Mouse (Mus musculus) heart, embryonic 16.5 days (tissue): ENCODE measurements around the gene Psme4. TPM values are rescaled to one million over a fixed set of nuclear protein-coding genes. Genes with fewer than 3 reads are reported as not detected.
A peak's percentile ranks its signal among the peaks of the same experiment; 100 is the strongest.
"Not testable (repeated sequence)": the region's sequence is repeated elsewhere in the genome, so short reads cannot be mapped to it uniquely, and the experiment has no call there.

ENCODE experiments used
- ATAC-seq: fragments of 200-750 bp; cut with Nextera tagmentation; replicated peaks from 2 replicates; pipeline ENCODE4 v1.8.0; 2017; ENCODE audit warnings: moderate number of reproducible peaks; ENCODE audit not compliant: insufficient read depth, low FRiP score; ENCODE audit errors: extremely low read depth
- H3K27ac ChIP-seq: fragments of 300-500 bp; sonication (generic); 2 replicates; pipeline ENCODE4 v1.5.1; 2014; ENCODE audit warnings: mild to moderate bottlenecking, low read length, control low read depth, moderate library complexity
- H3K27me3 ChIP-seq: fragments of 300-500 bp; sonication (generic); 2 replicates; pipeline ENCODE4 v1.6.1; 2014; ENCODE audit warnings: low read length, mixed read lengths; ENCODE audit not compliant: control insufficient read depth, insufficient read depth
- H3K36me3 ChIP-seq: fragments of 300-500 bp; sonication (generic); 2 replicates; pipeline ENCODE4 v1.6.1; 2014; ENCODE audit not compliant: control insufficient read depth, insufficient read depth
- H3K4me1 ChIP-seq: fragments of 300-500 bp; sonication (generic); 2 replicates; pipeline ENCODE4 v1.6.1; 2014; ENCODE audit warnings: low read length, mixed read lengths; ENCODE audit not compliant: control insufficient read depth, insufficient read depth
- H3K4me2 ChIP-seq: fragments of 300-500 bp; sonication (generic); 2 replicates; pipeline ENCODE4 v1.6.1; 2014; ENCODE audit warnings: low read depth, mild to moderate bottlenecking, control low read depth, low read length
- H3K4me3 ChIP-seq: fragments of 300-500 bp; sonication (generic); 2 replicates; pipeline ENCODE4 v1.5.1; 2014; ENCODE audit warnings: mild to moderate bottlenecking, control low read depth, low read length
- H3K9ac ChIP-seq: fragments of 300-500 bp; sonication (generic); 2 replicates; pipeline ENCODE4 v1.6.1; 2014; ENCODE audit warnings: low read length, control low read depth
- H3K9me3 ChIP-seq: fragments of 300-500 bp; sonication (generic); replicated peaks from 2 replicates; pipeline ENCODE4 v1.6.1; 2016; ENCODE audit warnings: low read length; ENCODE audit not compliant: control insufficient read depth
- WGBS: fragments of 180-500 bp; shearing (Covaris S2); extraction: QIAGEN DNeasy Blood & Tissue Kit; methylation state at CpG from one replicate; pipeline ENCODE4 v1.1.7; 2014; 5-methylcytosine and 5-hydroxymethylcytosine counted together
- polyA plus RNA-seq: library from polyadenylated mRNA; unstranded; fragments of >200 nt; fragmentation: Nextera tagmentation; extraction: Ambion mirVana; gene quantifications from 2 replicates; pipeline ENCODE4 v1.2.1, GENCODE M21; 2015

The Psme4 gene
- polyA plus RNA-seq, 1 experiment from 2014 or later, result 10.1 TPM

GRCm38 (mm10) chr11:30754486-30754854, 17.1 kb upstream of the Psme4 start:
- not testable (repeated sequence) for H3K27ac ChIP-seq, ATAC-seq
- WGBS, result 70% methylated on average over 4 of the region's 4 CpGs

GRCm38 (mm10) chr11:30754855-30755530, 16.5 kb upstream of the Psme4 start:
- H3K36me3 ChIP-seq, result no peaks in the 10 kb centered on the region
- H3K4me2 ChIP-seq, result peak overlapping the region; percentile 70
- H3K27me3 ChIP-seq, result no peaks in the 10 kb centered on the region
- H3K27ac ChIP-seq, result no peak overlapping the region
- peaks cover 3% of the 10 kb centered on the region; the same call in 1 of the 2 replicates for H3K4me1 ChIP-seq
- H3K4me3 ChIP-seq, result peak overlapping the region; percentile 59
- H3K9ac ChIP-seq, result peak overlapping the region; percentile 83
- no peaks in the 10 kb centered on the region for H3K9me3 ChIP-seq
- ATAC-seq, result peak; percentile 91
- 1% methylated on average over 57 of the region's 66 CpGs for WGBS

More at GRCm38 (mm10) chr11:30754486-30754854, 17.1 kb upstream of the Psme4 start:
- not testable (repeated sequence) for H3K36me3 ChIP-seq, H3K9me3 ChIP-seq, H3K4me1 ChIP-seq, H3K27me3 ChIP-seq
- Histone ChIP-seq H3K9ac (peak overlapping the region; percentile 83), H3K4me2 (peak overlapping the region; percentile 70), H3K4me3 (peak overlapping the region; percentile 59)

- no peaks in the 10 kb centered on the region for H3K27me3 ChIP-seq
- H3K9ac ChIP-seq, result no peak overlapping the region
- H3K4me3 ChIP-seq, result no peak overlapping the region
- H3K9me3 ChIP-seq, result no peaks in the 10 kb centered on the region
- no peak overlapping the region for H3K4me2 ChIP-seq
- no peaks in the 10 kb centered on the region for H3K4me1 ChIP-seq
- H3K27ac ChIP-seq, result no peak overlapping the region
- no peak for ATAC-seq
- 74% methylated on average over 7 of the region's 7 CpGs for WGBS
- no peaks in the 10 kb centered on the region for H3K36me3 ChIP-seq
These were observed 10.1 kb upstream of the Psme4 start for GRCm38 (mm10) chr11:30761381-30761780.

GRCm38 (mm10) chr11:30761891-30762290, 9.6 kb upstream of the Psme4 start:
- no peak overlapping the region for H3K4me3 ChIP-seq
- H3K9me3 ChIP-seq, result no peaks in the 10 kb centered on the region
- no peak for ATAC-seq
- no peak overlapping the region for H3K4me2 ChIP-seq
- no peaks in the 10 kb centered on the region for H3K4me1 ChIP-seq
- no peak overlapping the region for H3K9ac ChIP-seq
- no peaks in the 10 kb centered on the region for H3K36me3 ChIP-seq
- 83% methylated on average over 1 of the region's 1 CpGs for WGBS
- H3K27me3 ChIP-seq, result no peaks in the 10 kb centered on the region
- no peak overlapping the region for H3K27ac ChIP-seq

- ATAC-seq, result no peak
- no peaks in the 10 kb centered on the region for H3K4me1 ChIP-seq
- H3K27me3 ChIP-seq, result no peaks in the 10 kb centered on the region
- 68% methylated on average over 1 of the region's 1 CpGs for WGBS
- no peak overlapping the region for H3K4me2 ChIP-seq
- H3K9me3 ChIP-seq, result no peaks in the 10 kb centered on the region
- H3K27ac ChIP-seq, result no peak overlapping the region
- no peaks in the 10 kb centered on the region for H3K36me3 ChIP-seq
- no peak overlapping the region for H3K9ac ChIP-seq
- H3K4me3 ChIP-seq, result no peak overlapping the region
These were observed 6.5 kb upstream of the Psme4 start for GRCm38 (mm10) chr11:30765076-30765475.

GRCm38 (mm10) chr11:30770817-30771216, 709 bp upstream of the Psme4 start:
- no peaks in the 10 kb centered on the region for H3K36me3 ChIP-seq
- no peaks in the 10 kb centered on the region for H3K27me3 ChIP-seq
- H3K9me3 ChIP-seq, result no peaks in the 10 kb centered on the region
- no peak for ATAC-seq
- H3K4me2 ChIP-seq, result peak overlapping the region; percentile 88
- no peak overlapping the region; the same call in 1 of the 2 replicates for H3K27ac ChIP-seq
- peak overlapping the region; percentile 93 for H3K4me3 ChIP-seq
- peaks cover 10% of the 10 kb centered on the region for H3K4me1 ChIP-seq
- peak overlapping the region; percentile 98 for H3K9ac ChIP-seq
- 77% methylated on average over 3 of the region's 3 CpGs for WGBS

- peak; percentile 73 for ATAC-seq
- WGBS, result under 1% methylated on average over 64 of the region's 64 CpGs
- Histone ChIP-seq H3K27ac (peak overlapping the region; percentile 93), H3K27me3 (no peaks in the 10 kb centered on the region), H3K9ac (peak overlapping the region; percentile 98), H3K9me3 (no peaks in the 10 kb centered on the region), H3K4me2 (peak overlapping the region; percentile 88), H3K36me3 (no peaks in the 10 kb centered on the region), H3K4me1 (peaks cover 13% of the 10 kb centered on the region), H3K4me3 (peak overlapping the region; percentile 93)
These were observed 517 bp downstream of the Psme4 start for GRCm38 (mm10) chr11:30771904-30772581.

- Histone ChIP-seq H3K27me3 (no peaks in the 10 kb centered on the region), H3K27ac (peak overlapping the region; percentile 93), H3K36me3 (no peaks in the 10 kb centered on the region), H3K4me1 (peaks cover 17% of the 10 kb centered on the region), H3K4me3 (peak overlapping the region; percentile 93), H3K4me2 (peak overlapping the region; percentile 88), H3K9ac (peak overlapping the region; percentile 98), H3K9me3 (no peaks in the 10 kb centered on the region)
- 3% methylated on average over 21 of the region's 21 CpGs for WGBS
- ATAC-seq, result no peak
These were observed 1.4 kb downstream of the Psme4 start for GRCm38 (mm10) chr11:30772777-30773417.

- Histone ChIP-seq H3K36me3 (no peaks in the 10 kb centered on the region), H3K4me1 (peaks cover 24% of the 10 kb centered on the region), H3K4me2 (no peak overlapping the region), H3K4me3 (no peak overlapping the region), H3K9ac (no peak overlapping the region), H3K27me3 (no peaks in the 10 kb centered on the region), H3K27ac (no peak overlapping the region), H3K9me3 (no peaks in the 10 kb centered on the region)
- no peak for ATAC-seq
- 76% methylated on average over 1 of the region's 1 CpGs for WGBS
These were observed 3.1 kb downstream of the Psme4 start for GRCm38 (mm10) chr11:30774638-30775037.
